Mouse (Mus musculus): ENCODE results near the gene Vmn2r124.
"Not testable (repeated sequence)": the region's sequence is repeated elsewhere in the genome, so short reads cannot be mapped to it uniquely, and the experiment has no call there.

Gene Vmn2r124

GRCm38 (mm10) chr17:18049124-18049523 lies at the start of gene Vmn2r124:
TSS of gene Vmn2r124 (plus strand) at chr17:18049424.
- no peak for DNase-seq (ENCODE audit: low read depth, low spot score)

GRCm38 (mm10) chr17:18004752-18005151 lies 44.5 kb upstream of the Vmn2r124 start:
- DNase-seq (ENCODE audit: low read depth, low spot score), result no peak

GRCm38 (mm10) chr17:18021433-18021832 lies 27.8 kb upstream of the Vmn2r124 start, which contains the start of gene Fpr-rs4:
TSS of gene Fpr-rs4 (plus strand) at chr17:18021733.
- no peak for DNase-seq (ENCODE audit: low read depth, low spot score)

- DNase-seq (ENCODE audit: low read depth, low spot score), result not testable (repeated sequence)
Observed at GRCm38 (mm10) chr17:18084716-18085115, 35.5 kb downstream of the Vmn2r124 start, which contains the start of gene Vmn2r91. TSS of gene Vmn2r91 (plus strand) at chr17:18085016.

GRCm38 (mm10) chr17:18095626-18096025 lies 46.4 kb downstream of the Vmn2r124 start:
- DNase-seq (ENCODE audit: low read depth, low spot score), result not testable (repeated sequence)

GRCm38 (mm10) chr17:18102265-18102664 lies 53.0 kb downstream of the Vmn2r124 start:
- DNase-seq (ENCODE audit: low read depth, low spot score), result not testable (repeated sequence)
